Mouse (Mus musculus) heart, adult 2 months (tissue): ENCODE data around the gene Ndufv1.

Experiments
- CTCF ChIP-seq: fragments of 200-600 bp; IDR thresholded peaks from 2 replicates; pipeline ENCODE4 v1.8.1; 2022; ENCODE audit warnings: antibody characterized with exemption, mild to moderate bottlenecking, moderate library complexity
- EP300 ChIP-seq: fragments of 200-500 bp; IDR thresholded peaks from 2 replicates; pipeline ENCODE4 v1.6.1; 2011; ENCODE audit warnings: low read depth, low read length, control low read depth; ENCODE audit not compliant: insufficient read depth
- POLR2A ChIP-seq: fragments of 200-500 bp; IDR thresholded peaks from 2 replicates; pipeline ENCODE4 v1.6.1; 2011; ENCODE audit warnings: mild to moderate bottlenecking, low read depth, low read length, control low read depth; ENCODE audit not compliant: insufficient read depth

- TF ChIP-seq CTCF (no peak), POLR2A (no peak), EP300 (no peak)
Measured at GRCm38 (mm10) chr19:4033298-4033697, 20.7 kb upstream of the Ndufv1 start.
